Mouse (Mus musculus): ENCODE results near the gene Kcnh2. TPM values are rescaled to one million over a fixed set of nuclear protein-coding genes. Genes with fewer than 3 reads are reported as not detected.

Gene Kcnh2
- polyA plus RNA-seq, 1 experiment: 29.4 TPM

- Histone ChIP-seq H3K4me3 (ENCODE audit: insufficient read depth, low read length) (no peak overlapping the region), H3K27ac (ENCODE audit: insufficient read depth, low read length) (no peak overlapping the region), H3K4me1 (ENCODE audit: control insufficient read depth, insufficient read depth, low read length) (no peaks in the 10 kb centered on the region)
- TF ChIP-seq POLR2A (IDR thresholded peaks at IDR 0.05; ENCODE audit: extremely low read depth, insufficient read depth, low read length): no peak
- TF ChIP-seq CTCF (IDR thresholded peaks at IDR 0.05; ENCODE audit: extremely low read depth, insufficient read depth, low read length): no peak
Observed at GRCm38 (mm10) chr5:24342966-24343365, 8.4 kb downstream of the Kcnh2 start.

- Histone ChIP-seq H3K27ac (ENCODE audit: insufficient read depth, low read length) (no peak overlapping the region), H3K4me3 (ENCODE audit: insufficient read depth, low read length) (no peak overlapping the region), H3K4me1 (ENCODE audit: control insufficient read depth, insufficient read depth, low read length) (no peaks in the 10 kb centered on the region)
- TF ChIP-seq CTCF (IDR thresholded peaks at IDR 0.05; ENCODE audit: extremely low read depth, insufficient read depth, low read length): no peak
Observed at GRCm38 (mm10) chr5:24342205-24342963, 9.0 kb downstream of the Kcnh2 start.

- no peak overlapping the region for H3K27ac ChIP-seq (ENCODE audit: insufficient read depth, low read length)
- no peak overlapping the region for H3K4me3 ChIP-seq (ENCODE audit: insufficient read depth, low read length)
- H3K4me1 ChIP-seq (ENCODE audit: control insufficient read depth, insufficient read depth, low read length): no peaks in the 10 kb centered on the region
- TF ChIP-seq CTCF (IDR thresholded peaks at IDR 0.05; ENCODE audit: extremely low read depth, insufficient read depth, low read length): no peak
- TF ChIP-seq POLR2A (IDR thresholded peaks at IDR 0.05; ENCODE audit: extremely low read depth, insufficient read depth, low read length): no peak
Observed at GRCm38 (mm10) chr5:24337821-24338220, 13.6 kb downstream of the Kcnh2 start.

GRCm38 (mm10) chr5:24337366-24337765 lies 14.0 kb downstream of the Kcnh2 start:
- H3K4me1 ChIP-seq (ENCODE audit: control insufficient read depth, insufficient read depth, low read length): no peaks in the 10 kb centered on the region
- TF ChIP-seq CTCF (IDR thresholded peaks at IDR 0.05; ENCODE audit: extremely low read depth, insufficient read depth, low read length) (no peak), POLR2A (IDR thresholded peaks at IDR 0.05; ENCODE audit: extremely low read depth, insufficient read depth, low read length) (no peak)
- no peak overlapping the region for H3K27ac ChIP-seq (ENCODE audit: insufficient read depth, low read length)
- no peak overlapping the region for H3K4me3 ChIP-seq (ENCODE audit: insufficient read depth, low read length)

GRCm38 (mm10) chr5:24335888-24336511 lies 15.4 kb downstream of the Kcnh2 start:
- Histone ChIP-seq H3K27ac (ENCODE audit: insufficient read depth, low read length) (no peak overlapping the region), H3K4me3 (ENCODE audit: insufficient read depth, low read length) (no peak overlapping the region), H3K4me1 (ENCODE audit: control insufficient read depth, insufficient read depth, low read length) (no peaks in the 10 kb centered on the region)
- peak; percentile 86 for TF ChIP-seq CTCF (IDR thresholded peaks at IDR 0.05; ENCODE audit: extremely low read depth, insufficient read depth, low read length)
- TF ChIP-seq POLR2A (IDR thresholded peaks at IDR 0.05; ENCODE audit: extremely low read depth, insufficient read depth, low read length): no peak

- H3K4me1 ChIP-seq (ENCODE audit: control insufficient read depth, insufficient read depth, low read length): no peaks in the 10 kb centered on the region
Observed at GRCm38 (mm10) chr5:24334749-24335148, 16.7 kb downstream of the Kcnh2 start.

GRCm38 (mm10) chr5:24332401-24332800 lies 19.0 kb downstream of the Kcnh2 start:
- Histone ChIP-seq H3K4me1 (ENCODE audit: control insufficient read depth, insufficient read depth, low read length) (no peaks in the 10 kb centered on the region; the same call in 1 of the 2 replicates), H3K4me3 (ENCODE audit: insufficient read depth, low read length) (no peak overlapping the region), H3K27ac (ENCODE audit: insufficient read depth, low read length) (no peak overlapping the region)
- TF ChIP-seq CTCF (IDR thresholded peaks at IDR 0.05; ENCODE audit: extremely low read depth, insufficient read depth, low read length) (no peak), POLR2A (IDR thresholded peaks at IDR 0.05; ENCODE audit: extremely low read depth, insufficient read depth, low read length) (no peak)

More at GRCm38 (mm10) chr5:24334749-24335148, 16.7 kb downstream of the Kcnh2 start:
- TF ChIP-seq CTCF (IDR thresholded peaks at IDR 0.05; ENCODE audit: extremely low read depth, insufficient read depth, low read length) (no peak), POLR2A (IDR thresholded peaks at IDR 0.05; ENCODE audit: extremely low read depth, insufficient read depth, low read length) (no peak)
- Histone ChIP-seq H3K4me3 (ENCODE audit: insufficient read depth, low read length) (no peak overlapping the region), H3K27ac (ENCODE audit: insufficient read depth, low read length) (no peak overlapping the region)

- Histone ChIP-seq H3K4me3 (ENCODE audit: insufficient read depth, low read length) (no peak overlapping the region), H3K4me1 (ENCODE audit: control insufficient read depth, insufficient read depth, low read length) (no peaks in the 10 kb centered on the region; the same call in 1 of the 2 replicates), H3K27ac (ENCODE audit: insufficient read depth, low read length) (no peak overlapping the region)
- TF ChIP-seq CTCF (IDR thresholded peaks at IDR 0.05; ENCODE audit: extremely low read depth, insufficient read depth, low read length): no peak
- no peak for TF ChIP-seq POLR2A (IDR thresholded peaks at IDR 0.05; ENCODE audit: extremely low read depth, insufficient read depth, low read length)
Observed at GRCm38 (mm10) chr5:24329965-24330298, 21.5 kb downstream of the Kcnh2 start.

GRCm38 (mm10) chr5:24329212-24329964 lies 22.0 kb downstream of the Kcnh2 start:
- H3K4me3 ChIP-seq (ENCODE audit: insufficient read depth, low read length): no peak overlapping the region
- no peak for TF ChIP-seq CTCF (IDR thresholded peaks at IDR 0.05; ENCODE audit: extremely low read depth, insufficient read depth, low read length)
- no peak for TF ChIP-seq POLR2A (IDR thresholded peaks at IDR 0.05; ENCODE audit: extremely low read depth, insufficient read depth, low read length)
- H3K27ac ChIP-seq (ENCODE audit: insufficient read depth, low read length): no peak overlapping the region
- H3K4me1 ChIP-seq (ENCODE audit: control insufficient read depth, insufficient read depth, low read length): no peaks in the 10 kb centered on the region; the same call in 1 of the 2 replicates

Data from cortical plate, adult 2 months (tissue).